ENCODE assay signal across 20 mouse cellular contexts in the genomic region with DNA sequence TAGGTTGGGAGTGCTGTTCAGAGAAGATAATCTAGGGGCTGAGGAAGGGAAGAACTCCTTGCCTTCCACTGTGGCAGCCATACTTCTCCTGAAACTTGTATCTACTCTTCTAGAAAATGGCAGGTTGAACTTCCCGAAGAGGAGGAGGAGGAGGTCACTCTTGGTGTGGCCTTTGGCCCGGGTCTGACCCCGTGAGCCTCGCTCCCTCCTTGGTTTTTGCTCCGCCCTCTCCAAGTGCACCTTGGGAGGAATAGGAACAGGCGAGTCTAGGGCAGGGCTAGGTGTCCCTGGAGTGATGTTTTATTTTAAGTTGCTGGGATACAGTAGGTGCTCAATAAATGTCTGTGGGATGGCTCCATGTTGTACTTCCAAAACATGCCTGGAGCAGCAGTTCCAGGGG. TPM values are rescaled to one million over a fixed set of nuclear protein-coding genes. Genes with fewer than 3 reads are reported as not detected.
"Had no signal": no experiment of that assay in that cellular context is flagged by ENCODE, and none has a peak within 500 bp of the region (broad histone marks: within the 10 kb centered on the region; RNA-seq: fewer than 3 reads in every experiment).

No protein-coding gene starts in this region.

- H3K27me3 ChIP-seq: midbrain, embryonic 15.5 days; neural tube, embryonic 13.5 days had no signal

- H3K4me2 ChIP-seq: limb, embryonic 12.5 days; limb, embryonic 15.5 days; liver, embryonic 11.5 days; lung, embryonic 14.5 days; midbrain, embryonic 11.5 days; midbrain, embryonic 15.5 days; neural tube, embryonic 13.5 days had no signal

- ATAC-seq: liver, postnatal 0 days; lung, postnatal 0 days; midbrain, embryonic 15.5 days had no signal

- H3K9me3 ChIP-seq: limb, embryonic 12.5 days; limb, embryonic 15.5 days; megakaryocyte, embryonic 14.5 days; midbrain, embryonic 15.5 days; neural tube, embryonic 13.5 days had no signal

- H3K36me3 ChIP-seq: limb, embryonic 12.5 days; limb, embryonic 15.5 days had no signal

- H3K4me1 ChIP-seq: limb, embryonic 15.5 days; megakaryocyte, embryonic 14.5 days had no signal

- DNase-seq: kidney, postnatal 36 days; left cerebral cortex, postnatal 4 days; liver, postnatal 0 days; lung, embryonic 14.5 days; thymus, adult 18-20 months; thymus, postnatal 36 days had no signal

- H3K27ac ChIP-seq: kidney, postnatal 0 days; limb, embryonic 12.5 days; limb, embryonic 15.5 days; liver, embryonic 14.5 days; macrophage; midbrain, embryonic 15.5 days; neural tube, embryonic 13.5 days had no signal

- H3K9ac ChIP-seq: limb, embryonic 12.5 days; limb, embryonic 15.5 days; liver, embryonic 14.5 days; liver, postnatal 0 days; lung, embryonic 14.5 days; midbrain, embryonic 15.5 days had no signal

- H3K4me3 ChIP-seq: limb, embryonic 12.5 days; limb, embryonic 15.5 days; megakaryocyte, embryonic 14.5 days; midbrain, embryonic 15.5 days; neural tube, embryonic 13.5 days had no signal

RNA-seq across cellular contexts. Expression of gene Slc22a12, which starts 27.9 kb away (rescaled TPM):
- polyA plus RNA-seq: limb, embryonic 12.5 days; limb, embryonic 15.5 days; liver, embryonic 11.5 days; liver, embryonic 14.5 days; liver, postnatal 0 days; lung, embryonic 14.5 days; macrophage; midbrain, embryonic 11.5 days; neural tube, embryonic 13.5 days; small intestine, adult 2 months; stomach, embryonic 16.5 days; urinary bladder, adult 2 months had no signal
